Mouse (Mus musculus) left cerebral cortex, postnatal 10 days (tissue): ENCODE measurements at regions not wholly inside any gene's neighbourhood (a gene's known extent, or its start where the extent isn't known, plus 50 kb on each side); places are given as distances from the start of the nearest gene placed in this dataset.
"Not testable (repeated sequence)": the region's sequence is repeated elsewhere in the genome, so short reads cannot be mapped to it uniquely, and the experiment has no call there.

Source experiments
- DNase-seq, 2 experiments: peaks; one replicate each; pipeline ENCODE4 v3.0.0; 2021 to 2022; ENCODE audit warnings: low spot score in 2 of 2, mixed read lengths in 1 of 2; ENCODE audit errors: extremely low spot score in 1 of 2
- intact Hi-C: fragments of 180-260 bp; cut with DNase I; formaldehyde crosslinking; loops from one replicate; pipeline ENCODE4 v1.15.1; 2025

DNA sequence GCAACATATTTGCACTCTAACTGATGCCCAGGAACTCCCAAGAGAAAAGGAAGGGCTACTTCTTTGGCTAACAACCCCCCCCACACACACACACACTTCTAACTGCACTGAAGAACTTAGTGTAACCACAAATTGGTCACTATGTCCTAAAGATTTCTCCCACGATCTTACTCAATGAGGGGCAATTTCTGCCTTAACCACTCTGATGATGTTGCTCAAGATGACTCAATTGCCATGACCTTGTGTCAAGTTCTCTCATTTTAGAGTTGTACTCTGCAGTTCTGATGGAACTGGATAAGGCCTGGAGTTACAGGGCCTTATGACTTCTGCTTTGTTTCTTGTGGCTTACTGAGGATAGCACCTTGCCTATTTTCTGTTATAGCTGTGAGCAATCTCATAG lies 81.7 kb downstream of the Sem1 start:
- intact Hi-C loops = no loop called here
- no peak for DNase-seq

DNA sequence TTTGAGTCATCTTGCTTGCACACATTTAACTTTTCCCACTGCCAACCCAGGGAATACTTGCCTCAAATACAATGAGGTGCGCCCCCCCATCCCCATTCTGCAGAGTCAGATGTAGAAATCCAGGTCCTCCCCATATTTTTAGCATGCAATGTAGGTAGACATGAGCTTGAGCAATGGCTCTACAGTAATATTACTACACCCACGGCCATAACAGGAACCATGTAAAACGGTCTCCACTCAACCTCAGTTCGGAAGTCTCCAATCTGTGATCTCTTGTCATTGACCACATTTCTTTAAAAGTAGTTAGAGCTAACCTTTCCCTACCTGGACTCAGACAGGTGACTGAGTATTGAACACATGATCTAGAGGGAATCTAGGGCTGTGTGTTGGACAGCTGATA lies 82.1 kb downstream of the Sem1 start:
- no peak for DNase-seq
- intact Hi-C loops = no loop called here

DNA sequence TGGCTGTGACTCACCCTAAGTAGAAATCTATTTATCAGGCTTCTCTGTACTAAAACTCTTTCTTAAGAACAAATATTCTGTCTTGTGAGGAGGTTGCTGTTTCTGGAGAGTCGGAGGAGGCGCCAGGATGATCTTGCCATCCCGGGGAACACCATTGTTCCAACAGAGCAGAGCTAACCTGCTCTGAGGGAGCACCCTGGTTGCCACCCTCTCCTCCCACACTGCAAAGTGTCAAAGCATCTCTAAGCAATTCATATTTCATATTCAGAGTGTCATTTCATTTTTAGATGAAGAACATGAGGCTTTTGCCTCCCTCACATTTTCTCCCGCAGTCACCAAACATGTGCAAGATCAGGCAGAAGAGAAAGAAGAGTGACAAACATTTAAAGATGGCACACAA lies 90.3 kb downstream of the Sem1 start:
- intact Hi-C loops = no loop called here
- DNase-seq = no peak

DNA sequence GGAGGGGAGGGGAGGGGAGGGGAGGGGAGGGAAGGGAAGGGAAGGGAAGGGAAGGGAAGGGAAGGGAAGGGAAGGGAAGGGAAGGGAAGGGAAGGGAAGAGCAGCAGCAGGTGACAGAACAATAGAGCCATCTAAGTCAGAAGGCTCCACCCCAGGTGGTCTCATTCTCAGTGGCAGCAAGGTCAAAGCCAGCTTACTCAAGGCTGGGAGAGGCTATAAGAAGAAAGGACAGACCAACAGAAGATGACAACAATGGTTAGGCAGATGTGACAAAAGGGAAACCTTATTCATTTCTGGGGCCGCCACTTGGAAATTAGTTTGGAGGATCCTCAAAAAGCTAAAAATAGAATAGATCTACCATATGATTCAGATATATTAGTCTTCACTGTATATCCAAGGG lies 96.9 kb downstream of the Sem1 start:
- DNase-seq, intact Hi-C loops: not testable (repeated sequence)

DNA sequence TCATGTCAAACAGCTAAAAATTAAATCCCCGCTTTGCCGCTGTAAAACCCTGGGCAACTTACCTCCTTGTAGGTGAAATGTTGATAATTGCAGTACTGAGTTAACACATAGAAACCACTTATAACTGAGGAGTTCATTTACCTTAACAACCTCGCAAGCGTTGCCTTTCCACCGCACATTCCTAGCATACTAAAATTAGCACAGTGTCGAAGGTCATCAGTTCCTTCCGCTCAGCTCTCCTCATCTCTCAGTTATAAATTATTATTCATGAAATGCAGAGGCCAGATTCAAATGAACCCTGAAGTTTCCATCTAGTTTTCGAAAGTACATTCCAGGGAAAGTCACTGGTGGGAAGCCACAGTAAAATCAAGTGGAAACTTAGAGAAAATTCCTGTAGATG lies 108.1 kb downstream of the Sem1 start:
- intact Hi-C loops = no loop called here
- no peak for DNase-seq

DNA sequence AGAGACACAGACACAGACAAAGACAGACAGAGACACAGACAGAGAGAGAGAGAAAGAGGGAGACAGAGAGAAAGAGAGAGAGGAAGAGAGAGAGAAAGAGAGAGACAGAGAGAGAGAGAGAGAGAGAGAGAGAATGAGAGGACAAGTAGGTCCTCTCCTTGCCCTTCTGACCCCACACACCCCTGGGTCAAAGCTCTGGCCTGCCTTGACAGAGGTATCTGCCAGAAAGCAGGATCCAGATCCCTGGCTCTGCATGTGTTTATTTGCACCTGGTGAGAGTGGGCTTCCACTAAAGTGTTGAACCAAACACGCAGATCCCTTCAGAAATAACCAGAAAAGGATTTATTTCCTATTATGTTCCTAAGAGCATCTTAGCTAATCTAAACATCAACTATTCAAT lies 110.9 kb downstream of the Sem1 start:
- intact Hi-C loops = no loop called here
- DNase-seq = no peak

DNA sequence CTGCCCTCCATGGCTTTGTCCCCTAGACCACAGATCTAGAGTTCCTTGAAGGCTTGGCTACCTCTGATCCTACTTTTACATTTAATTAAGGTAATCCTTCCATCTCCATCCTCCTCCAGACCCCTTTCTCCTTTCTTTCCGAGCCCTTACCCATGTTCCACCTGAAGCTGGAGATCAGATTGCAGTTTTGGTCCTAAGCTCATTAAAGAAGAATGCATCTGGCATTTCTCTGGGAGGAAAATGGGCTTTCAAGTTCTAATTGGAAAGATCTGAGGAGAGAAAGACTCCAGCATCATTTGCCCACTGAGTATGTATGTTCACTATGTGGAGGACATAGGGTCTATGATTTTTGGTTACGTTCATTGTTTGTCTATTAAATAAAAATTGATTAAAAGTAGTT lies 112.2 kb downstream of the Sem1 start:
- DNase-seq = no peak
- intact Hi-C loops = no loop called here

DNA sequence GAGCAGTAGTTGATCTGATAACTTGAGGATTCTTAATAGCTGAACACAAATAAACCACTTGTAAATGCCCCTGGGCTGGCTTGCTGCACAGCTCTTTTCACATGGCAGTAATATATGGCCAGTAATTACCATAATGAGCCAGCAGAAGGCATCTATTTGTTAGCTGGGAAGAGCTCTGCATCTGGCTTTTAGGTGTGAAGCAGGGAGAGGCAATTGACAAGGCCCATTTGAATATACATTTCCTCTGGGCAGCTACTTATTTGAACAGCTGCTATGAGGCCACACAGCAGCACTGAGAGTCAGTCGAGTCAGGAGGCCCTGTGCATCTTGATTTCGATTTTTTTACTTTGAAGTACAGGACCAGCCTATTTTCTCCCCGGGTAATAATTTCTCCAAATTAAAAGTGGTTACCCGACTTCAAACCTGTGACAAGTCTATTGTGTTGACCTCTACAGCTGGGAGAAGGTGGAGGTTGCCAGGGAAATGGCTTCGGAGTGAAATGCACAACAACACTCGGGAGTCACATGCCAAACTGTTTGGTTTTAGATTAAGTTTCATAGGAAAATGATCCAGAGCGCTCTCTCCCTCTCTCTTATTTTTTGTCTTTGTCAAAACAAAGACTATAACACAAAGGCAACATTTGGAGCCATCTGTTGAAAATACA lies 114.5 kb downstream of the Sem1 start:
- DNase-seq = no peak
- intact Hi-C loops = no loop called here

DNA sequence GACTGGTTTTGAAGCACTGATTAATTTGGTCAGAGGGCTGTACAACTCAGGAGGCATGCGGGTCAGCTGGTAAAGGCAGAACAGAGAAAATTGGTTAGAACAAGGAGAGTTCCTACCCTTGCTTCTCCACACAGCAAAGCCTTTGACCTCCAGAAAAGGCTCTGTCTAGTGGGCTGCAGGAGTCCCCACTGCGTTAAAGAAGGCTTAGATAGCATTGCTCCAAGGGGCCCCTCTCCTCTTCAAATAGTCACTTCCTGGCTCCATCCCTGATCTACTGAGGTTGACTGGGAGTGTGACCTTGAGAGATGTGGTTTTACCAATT lies 118.6 kb downstream of the Sem1 start:
- DNase-seq = no peak
- intact Hi-C loops = no loop called here

DNA sequence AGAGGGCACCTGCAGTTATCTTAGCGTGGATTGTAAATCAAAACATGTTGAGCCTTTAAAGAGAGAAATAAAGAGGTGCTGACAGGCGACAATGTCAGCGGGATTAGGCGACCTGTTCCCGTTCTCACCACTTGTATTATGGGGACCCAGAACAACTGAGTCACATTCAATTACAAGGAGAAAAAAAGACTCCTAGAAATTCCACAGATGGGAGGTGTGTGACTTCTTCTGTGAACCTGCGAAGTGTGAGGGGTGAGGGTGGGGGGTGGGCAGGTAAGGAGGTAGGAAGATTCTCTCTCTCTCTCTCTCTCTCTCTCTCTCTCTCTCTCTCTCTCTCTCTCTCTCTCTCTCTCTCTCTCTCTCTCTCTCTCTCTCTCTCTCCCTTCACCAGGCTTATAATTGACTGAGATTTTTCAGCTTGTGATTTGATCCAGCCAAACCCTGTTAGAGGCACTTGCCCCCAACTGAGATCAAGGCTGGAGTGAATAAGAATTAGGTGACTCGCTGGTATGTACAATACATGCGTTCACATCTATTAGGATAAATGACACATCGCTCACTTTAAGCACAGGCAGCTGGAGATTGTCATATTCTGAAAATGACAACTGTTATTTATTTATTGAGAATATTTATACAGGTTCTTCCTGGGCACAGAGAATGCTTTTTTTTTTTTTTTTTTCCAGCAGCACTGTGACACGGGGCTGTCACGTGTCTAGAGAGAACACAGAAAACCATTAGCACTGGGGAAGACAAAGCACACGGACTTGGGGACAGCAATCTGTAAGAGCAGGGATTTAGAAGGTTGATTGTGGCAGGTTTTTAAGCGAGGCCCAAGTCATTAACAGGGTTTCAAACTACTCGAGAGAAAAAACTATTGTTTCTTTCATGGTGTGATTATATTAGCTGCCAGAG lies 119.2 kb downstream of the Sem1 start:
- no peak for DNase-seq
- intact Hi-C loops = no loop called here

DNA sequence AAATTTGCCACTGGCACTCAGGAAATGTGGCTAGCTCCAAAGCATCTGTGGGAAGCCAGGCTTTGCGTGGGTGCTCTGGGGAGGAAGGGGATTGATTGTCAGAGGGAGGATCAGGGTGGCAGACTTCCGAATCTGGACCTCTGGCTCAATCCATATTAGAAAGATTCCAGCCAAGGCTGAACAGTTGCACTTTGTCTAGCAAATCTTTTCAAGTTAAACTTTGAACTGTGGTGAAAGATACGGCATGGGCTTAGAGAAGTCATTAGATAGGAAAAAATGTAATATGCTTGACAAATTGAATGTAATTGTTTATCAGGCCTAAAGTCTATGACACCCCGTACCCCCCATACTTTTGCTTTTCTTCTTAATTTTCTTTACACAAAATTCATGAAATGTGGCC lies 120.7 kb downstream of the Sem1 start:
- no peak for DNase-seq
- intact Hi-C loops = no loop called here

DNA sequence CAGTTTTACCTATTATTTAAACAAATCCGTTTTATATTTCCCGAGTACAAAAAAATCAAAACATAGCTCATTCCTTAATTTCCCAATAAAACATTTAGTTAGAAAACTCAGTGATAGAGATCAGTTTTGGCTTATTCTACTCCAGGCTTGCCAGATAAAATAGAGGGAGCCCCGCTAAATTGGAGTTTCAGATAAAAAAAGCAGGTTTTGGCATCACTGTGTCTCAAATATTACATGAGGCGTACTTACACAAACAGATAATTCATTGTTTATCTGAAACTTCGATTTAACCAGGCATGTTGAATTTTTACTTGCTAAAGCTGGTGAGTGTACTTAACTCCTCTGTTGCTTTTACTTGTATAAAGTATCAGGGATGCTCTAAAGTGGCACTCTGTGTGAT lies 121.5 kb downstream of the Sem1 start:
- no peak for DNase-seq
- intact Hi-C loops = no loop called here

DNA sequence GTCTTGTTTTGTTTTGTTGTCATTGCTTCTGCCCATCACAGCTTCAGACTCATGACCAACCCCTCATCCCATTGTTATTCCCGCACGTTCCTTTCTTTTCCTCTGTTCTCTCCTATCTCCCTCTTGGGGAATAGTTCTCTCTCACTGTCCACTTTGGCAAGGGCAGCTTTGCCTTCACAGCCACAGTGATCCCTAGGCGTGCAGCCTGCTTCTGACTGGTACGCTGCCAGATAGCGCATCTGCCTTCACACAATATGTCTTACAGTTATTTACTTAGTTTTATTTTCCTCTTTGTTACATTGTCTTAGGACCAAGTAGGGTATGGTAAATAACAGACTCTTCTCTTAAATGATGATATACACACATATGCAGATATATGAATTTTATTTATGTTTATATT lies 122.9 kb downstream of the Sem1 start:
- intact Hi-C loops = no loop called here
- DNase-seq = no peak

DNA sequence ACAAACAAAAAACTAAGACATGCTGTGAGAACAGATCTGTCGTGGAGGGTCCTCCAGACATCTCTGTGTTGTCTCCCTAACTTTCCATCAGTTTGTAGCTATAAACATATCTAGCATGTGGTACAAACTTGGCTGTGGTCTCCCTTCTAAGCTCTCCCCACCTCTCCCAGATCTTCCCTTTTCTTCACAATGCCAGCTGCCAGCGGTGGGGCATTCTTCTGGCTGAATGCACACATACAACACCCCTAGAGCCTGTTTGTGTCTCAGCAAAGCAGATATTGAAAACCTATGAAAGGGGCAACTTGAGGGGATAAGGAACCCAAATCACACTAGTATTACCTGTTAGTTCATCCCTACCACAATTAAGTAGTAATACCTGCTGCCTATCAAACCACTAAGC lies 124.1 kb downstream of the Sem1 start:
- no peak for DNase-seq
- intact Hi-C loops = no loop called here

DNA sequence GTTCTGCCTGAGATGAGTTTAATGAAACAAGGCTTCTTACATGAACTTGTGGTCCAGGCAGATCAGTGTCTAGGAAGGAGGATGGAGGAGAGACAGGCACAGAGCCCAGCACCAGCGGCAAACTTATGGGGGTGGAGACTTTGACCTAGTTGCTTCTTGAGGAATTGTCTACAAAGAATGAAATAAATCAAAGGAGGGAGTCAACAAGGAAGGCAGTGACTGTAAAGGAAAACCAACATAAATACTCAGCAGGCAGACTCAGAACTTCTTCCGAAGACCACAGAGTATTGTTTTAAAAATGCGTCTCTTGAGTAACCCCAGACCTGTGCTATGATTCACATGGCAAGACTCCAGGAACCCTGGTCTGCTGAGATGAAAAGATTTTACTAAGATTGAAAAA lies 143.6 kb downstream of the Sem1 start:
- intact Hi-C loops = no loop called here
- DNase-seq = no peak

DNA sequence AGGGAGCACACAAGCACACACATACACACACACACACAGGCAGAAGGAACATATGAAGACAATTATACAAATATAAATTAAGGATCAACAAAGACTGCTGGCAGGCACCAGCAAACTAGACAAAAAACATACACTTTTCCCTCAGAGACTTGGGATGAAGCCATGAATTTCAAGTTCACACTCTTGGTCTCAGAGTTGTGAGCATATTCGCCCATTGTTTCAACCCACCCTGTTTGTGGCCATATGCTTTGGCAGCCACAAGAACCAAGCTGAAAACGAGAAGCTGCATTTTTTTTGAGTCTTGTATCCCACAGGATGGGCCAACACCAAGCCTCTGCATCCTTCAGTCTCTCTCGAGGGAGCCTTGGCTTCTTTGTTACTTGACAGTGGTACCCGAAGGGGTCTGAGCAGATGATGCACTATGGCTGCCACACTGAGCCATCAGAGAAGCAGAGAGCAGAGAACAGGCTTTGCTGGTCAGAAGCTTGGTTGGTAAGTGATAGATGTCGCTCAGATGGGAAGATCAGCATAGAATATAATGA lies 144.1 kb downstream of the Sem1 start:
- no peak for DNase-seq
- intact Hi-C loops = no loop called here

DNA sequence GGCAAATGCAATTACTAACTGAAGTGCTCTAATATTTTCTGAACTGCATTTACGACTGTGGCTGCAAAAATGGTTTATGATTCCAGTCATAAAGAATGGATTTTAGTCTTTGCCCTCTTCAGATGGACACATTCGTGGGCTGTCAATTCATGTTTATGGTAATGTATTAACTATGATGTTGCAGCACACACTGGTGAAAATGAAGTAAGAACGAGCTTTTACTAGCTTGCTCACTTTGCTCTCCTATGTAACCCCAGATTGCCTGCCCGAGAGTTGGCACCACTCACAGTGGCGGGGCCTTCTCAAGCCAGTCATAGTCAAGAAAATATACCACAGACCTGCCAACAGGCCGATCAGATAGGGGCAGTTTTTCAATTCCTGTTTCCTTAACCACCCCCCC lies 145.3 kb downstream of the Sem1 start:
- DNase-seq = no peak
- intact Hi-C loops = no loop called here

DNA sequence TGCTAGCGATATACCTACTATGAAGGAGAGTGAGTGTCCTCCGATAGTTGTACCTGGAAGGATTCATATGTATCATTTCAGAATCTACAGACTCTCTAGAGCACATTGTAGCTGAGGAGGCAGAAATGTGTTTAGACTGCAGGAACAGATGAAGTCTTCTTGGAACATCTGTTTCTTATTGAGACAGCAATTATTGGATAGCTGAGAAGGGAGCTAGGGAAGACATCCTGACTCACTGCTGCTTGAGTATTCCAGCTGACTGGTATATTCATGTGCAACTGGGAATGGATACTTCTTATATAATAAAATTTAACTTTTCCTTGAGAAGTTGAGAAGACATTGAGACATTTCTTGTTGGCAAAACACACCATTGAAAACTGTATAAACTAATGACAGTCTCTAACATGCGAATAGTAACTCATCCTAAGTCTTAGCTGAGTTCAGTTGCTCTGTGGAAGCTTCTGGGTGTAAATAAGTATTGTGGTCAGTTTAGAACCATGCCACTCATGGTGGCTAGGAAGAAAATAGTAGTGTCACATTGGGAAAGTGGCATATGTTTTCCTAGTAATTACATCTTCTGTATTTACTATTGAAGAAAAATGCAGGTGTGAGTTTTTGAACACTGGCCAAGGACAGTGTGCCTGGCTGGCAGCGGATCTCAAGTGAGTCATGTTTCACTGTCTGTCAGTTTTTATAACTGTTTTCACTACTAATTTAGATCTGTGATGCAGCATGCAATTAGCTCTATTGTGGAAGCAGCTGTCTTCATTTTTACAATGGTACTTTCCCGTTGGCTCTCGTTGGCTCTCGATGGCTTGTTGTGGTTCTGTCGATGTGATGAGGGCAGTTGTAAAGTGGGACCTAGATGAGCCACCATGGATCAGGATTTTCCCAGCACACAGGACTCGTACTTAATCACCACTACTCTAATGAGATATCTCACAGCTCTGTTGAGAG lies 163.5 kb downstream of the Sem1 start:
- DNase-seq = peak in 1 of 2 experiments; percentile 2
- intact Hi-C loops = no loop called here

DNA sequence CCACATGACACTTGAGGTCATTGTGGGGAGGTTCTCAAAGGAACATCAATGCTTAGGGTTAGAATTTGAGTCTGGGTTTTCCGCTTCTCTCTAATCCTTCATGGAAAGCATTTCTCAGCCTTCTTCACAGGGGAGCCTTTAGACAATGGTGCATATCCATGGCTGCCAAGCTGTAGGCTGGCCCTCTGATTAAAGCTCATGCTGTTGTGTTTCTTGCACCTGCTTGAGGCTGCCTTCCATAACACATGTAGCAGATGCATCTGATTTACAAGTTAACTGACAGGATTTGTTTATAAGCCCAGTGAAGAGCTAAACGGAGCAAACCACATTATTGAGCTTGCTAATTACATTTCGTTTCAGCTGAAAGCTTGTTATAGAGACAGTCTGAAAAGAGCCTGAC lies 180.5 kb downstream of the Sem1 start:
- intact Hi-C loops = no loop called here

More for the DNA sequence above, 180.5 kb downstream of the Sem1 start:
- DNase-seq = no peak
